Mouse (Mus musculus): ENCODE data around the gene 1700001O22Rik. TPM values are rescaled to one million over a fixed set of nuclear protein-coding genes. Genes with fewer than 3 reads are reported as not detected.

The 1700001O22Rik gene
- polyA plus RNA-seq, 1 experiment = not detected

- H3K4me3 ChIP-seq (ENCODE audit: insufficient read depth, low read depth, low read length) = no peak overlapping the region
- H3K27ac ChIP-seq (ENCODE audit: insufficient read depth, low read depth, low read length) = no peak overlapping the region
- WGBS = 52% methylated on average over 13 of the region's 13 CpGs
- TF ChIP-seq CTCF (IDR thresholded peaks at IDR 0.05; ENCODE audit: insufficient read depth, low read depth, low read length) = no peak
- TF ChIP-seq POLR2A (IDR thresholded peaks at IDR 0.05; ENCODE audit: insufficient read depth, low read depth, low read length) = no peak
- H3K4me1 ChIP-seq (ENCODE audit: control insufficient read depth, insufficient read depth, low read length) = peaks cover 17% of the 10 kb centered on the region
These were observed 20.1 kb upstream of the 1700001O22Rik start for GRCm38 (mm10) chr2:30823385-30824153.

- 85% methylated on average over 8 of the region's 8 CpGs for WGBS
- H3K27ac ChIP-seq (ENCODE audit: insufficient read depth, low read depth, low read length) = no peak overlapping the region
These were observed 19.0 kb upstream of the 1700001O22Rik start for GRCm38 (mm10) chr2:30822460-30822859.

GRCm38 (mm10) chr2:30821073-30821472 is 17.6 kb upstream of the 1700001O22Rik start:
- TF ChIP-seq POLR2A (IDR thresholded peaks at IDR 0.05; ENCODE audit: insufficient read depth, low read depth, low read length) (no peak), CTCF (IDR thresholded peaks at IDR 0.05; ENCODE audit: insufficient read depth, low read depth, low read length) (peak; percentile 34; the same call in 1 of the 2 replicates)
- H3K27ac ChIP-seq (ENCODE audit: insufficient read depth, low read depth, low read length) = no peak overlapping the region
- 98% methylated on average over 3 of the region's 3 CpGs for WGBS
- no peak overlapping the region for H3K4me3 ChIP-seq (ENCODE audit: insufficient read depth, low read depth, low read length)
- H3K4me1 ChIP-seq (ENCODE audit: control insufficient read depth, insufficient read depth, low read length) = no peaks in the 10 kb centered on the region

More at GRCm38 (mm10) chr2:30822460-30822859, 19.0 kb upstream of the 1700001O22Rik start:
- Histone ChIP-seq H3K4me1 (ENCODE audit: control insufficient read depth, insufficient read depth, low read length) (peaks cover 13% of the 10 kb centered on the region), H3K4me3 (ENCODE audit: insufficient read depth, low read depth, low read length) (no peak overlapping the region)
- no peak for TF ChIP-seq CTCF (IDR thresholded peaks at IDR 0.05; ENCODE audit: insufficient read depth, low read depth, low read length)
- TF ChIP-seq POLR2A (IDR thresholded peaks at IDR 0.05; ENCODE audit: insufficient read depth, low read depth, low read length) = no peak

- Histone ChIP-seq H3K4me3 (ENCODE audit: insufficient read depth, low read depth, low read length) (no peak overlapping the region), H3K4me1 (ENCODE audit: control insufficient read depth, insufficient read depth, low read length) (no peaks in the 10 kb centered on the region), H3K27ac (ENCODE audit: insufficient read depth, low read depth, low read length) (no peak overlapping the region)
- 92% methylated on average over 5 of the region's 5 CpGs for WGBS
- no peak for TF ChIP-seq POLR2A (IDR thresholded peaks at IDR 0.05; ENCODE audit: insufficient read depth, low read depth, low read length)
- no peak for TF ChIP-seq CTCF (IDR thresholded peaks at IDR 0.05; ENCODE audit: insufficient read depth, low read depth, low read length)
These were observed 16.4 kb upstream of the 1700001O22Rik start for GRCm38 (mm10) chr2:30819873-30820272.

- H3K4me3 ChIP-seq (ENCODE audit: insufficient read depth, low read depth, low read length) = no peak overlapping the region
- WGBS = 88% methylated on average over 1 of the region's 1 CpGs
- TF ChIP-seq CTCF (IDR thresholded peaks at IDR 0.05; ENCODE audit: insufficient read depth, low read depth, low read length) (no peak), POLR2A (IDR thresholded peaks at IDR 0.05; ENCODE audit: insufficient read depth, low read depth, low read length) (no peak)
- no peaks in the 10 kb centered on the region for H3K4me1 ChIP-seq (ENCODE audit: control insufficient read depth, insufficient read depth, low read length)
- no peak overlapping the region for H3K27ac ChIP-seq (ENCODE audit: insufficient read depth, low read depth, low read length)
These were observed 12.9 kb upstream of the 1700001O22Rik start for GRCm38 (mm10) chr2:30816383-30816782.

GRCm38 (mm10) chr2:30810573-30810972 is 7.1 kb upstream of the 1700001O22Rik start:
- Histone ChIP-seq H3K4me1 (ENCODE audit: control insufficient read depth, insufficient read depth, low read length) (peaks cover 22% of the 10 kb centered on the region), H3K4me3 (ENCODE audit: insufficient read depth, low read depth, low read length) (no peak overlapping the region), H3K27ac (ENCODE audit: insufficient read depth, low read depth, low read length) (no peak overlapping the region)
- 86% methylated on average over 7 of the region's 7 CpGs for WGBS
- TF ChIP-seq CTCF (IDR thresholded peaks at IDR 0.05; ENCODE audit: insufficient read depth, low read depth, low read length) (no peak), POLR2A (IDR thresholded peaks at IDR 0.05; ENCODE audit: insufficient read depth, low read depth, low read length) (no peak)

GRCm38 (mm10) chr2:30809503-30809902 is 6.0 kb upstream of the 1700001O22Rik start:
- WGBS = 38% methylated on average over 5 of the region's 5 CpGs
- Histone ChIP-seq H3K27ac (ENCODE audit: insufficient read depth, low read depth, low read length) (no peak overlapping the region), H3K4me1 (ENCODE audit: control insufficient read depth, insufficient read depth, low read length) (peaks cover 22% of the 10 kb centered on the region), H3K4me3 (ENCODE audit: insufficient read depth, low read depth, low read length) (no peak overlapping the region)
- TF ChIP-seq POLR2A (IDR thresholded peaks at IDR 0.05; ENCODE audit: insufficient read depth, low read depth, low read length) (no peak), CTCF (IDR thresholded peaks at IDR 0.05; ENCODE audit: insufficient read depth, low read depth, low read length) (no peak)

GRCm38 (mm10) chr2:30808296-30808655 is 4.8 kb upstream of the 1700001O22Rik start:
- peak overlapping the region; percentile 73 for H3K4me3 ChIP-seq (ENCODE audit: insufficient read depth, low read depth, low read length)
- WGBS = 1% methylated on average over 10 of the region's 10 CpGs
- TF ChIP-seq CTCF (IDR thresholded peaks at IDR 0.05; ENCODE audit: insufficient read depth, low read depth, low read length) = no peak
- no peak for TF ChIP-seq POLR2A (IDR thresholded peaks at IDR 0.05; ENCODE audit: insufficient read depth, low read depth, low read length)
- H3K4me1 ChIP-seq (ENCODE audit: control insufficient read depth, insufficient read depth, low read length) = peaks cover 22% of the 10 kb centered on the region
- H3K27ac ChIP-seq (ENCODE audit: insufficient read depth, low read depth, low read length) = peak overlapping the region; percentile 49

GRCm38 (mm10) chr2:30807648-30808295 is 4.3 kb upstream of the 1700001O22Rik start, which contains the start of gene Ntmt1:
TSS of gene Ntmt1 (plus strand) at chr2:30807826.
- WGBS = under 1% methylated on average over 44 of the region's 44 CpGs
- Histone ChIP-seq H3K4me3 (ENCODE audit: insufficient read depth, low read depth, low read length) (peak within 1 kb of the TSS; percentile 73), H3K4me1 (ENCODE audit: control insufficient read depth, insufficient read depth, low read length) (peaks cover 22% of the 10 kb centered on the region), H3K27ac (ENCODE audit: insufficient read depth, low read depth, low read length) (peak within 1 kb of the TSS; percentile 49)
- TF ChIP-seq CTCF (IDR thresholded peaks at IDR 0.05; ENCODE audit: insufficient read depth, low read depth, low read length) = no peak
- TF ChIP-seq POLR2A (IDR thresholded peaks at IDR 0.05; ENCODE audit: insufficient read depth, low read depth, low read length) = peak; percentile 64; the same call in 1 of the 2 replicates

Measured in olfactory bulb, adult 2 months (tissue).